Mouse (Mus musculus) spleen, adult 2 months (tissue): ENCODE measurements around the gene Adcyap1r1. TPM values are rescaled to one million over a fixed set of nuclear protein-coding genes. Genes with fewer than 3 reads are reported as not detected.

Source experiments
- DNase-seq, 2 experiments: peaks; one replicate each; pipeline versions ENCODE4 v3.0.0 to v3.0.0-alpha.2; 2012 to 2021; ENCODE audit warnings: low spot score in 2 of 2, low read depth in 1 of 2
- H3K27ac ChIP-seq: fragments of 200-500 bp; 2 replicates; pipeline ENCODE4 v1.5.1; 2012; ENCODE audit warnings: low read length, inconsistent platforms; ENCODE audit not compliant: insufficient read depth
- H3K27me3 ChIP-seq: fragments of 200-500 bp; 2 replicates; pipeline ENCODE4 v1.6.1; 2012; ENCODE audit warnings: mild to moderate bottlenecking, moderate library complexity, low read length, inconsistent platforms; ENCODE audit not compliant: control insufficient read depth, insufficient read depth
- H3K36me3 ChIP-seq: fragments of 200-500 bp; 2 replicates; pipeline ENCODE4 v1.6.1; 2012; ENCODE audit warnings: mild to moderate bottlenecking, low read length, inconsistent platforms; ENCODE audit not compliant: control insufficient read depth, insufficient read depth
- H3K4me1 ChIP-seq: fragments of 200-500 bp; 2 replicates; pipeline ENCODE4 v1.6.1; 2011; ENCODE audit warnings: inconsistent platforms; ENCODE audit not compliant: control insufficient read depth, insufficient read depth, insufficient read length
- H3K4me3 ChIP-seq: fragments of 200-500 bp; 2 replicates; pipeline ENCODE4 v1.5.1; 2011; ENCODE audit warnings: mild to moderate bottlenecking, inconsistent platforms; ENCODE audit not compliant: insufficient read depth, insufficient read length; ENCODE audit errors: extremely low read depth
- CTCF ChIP-seq: fragments of 200-500 bp; IDR thresholded peaks from 2 replicates; pipeline ENCODE4 v1.5.1; 2011; ENCODE audit warnings: mild to moderate bottlenecking, inconsistent platforms; ENCODE audit not compliant: insufficient read depth, insufficient read length, insufficient replicate concordance; ENCODE audit errors: extremely low read depth
- POLR2A ChIP-seq: fragments of 200-500 bp; IDR thresholded peaks from 2 replicates; pipeline ENCODE4 v1.6.1; 2011; ENCODE audit warnings: low read depth, low read length, inconsistent platforms
- WGBS: fragments of 180-500 bp; shearing (Covaris S2); methylation state at CpG from one replicate; pipeline ENCODE4 v1.1.7; 2018; 5-methylcytosine and 5-hydroxymethylcytosine counted together
- polyA plus RNA-seq: library from polyadenylated mRNA; depleted of rRNA; stranded (reverse); fragments of >200 nt; gene quantifications from 2 replicates; pipeline ENCODE4 v1.2.3, GENCODE M21; 2012

Adcyap1r1 gene
- polyA plus RNA-seq, 1 experiment: 0.06 TPM

DNA sequence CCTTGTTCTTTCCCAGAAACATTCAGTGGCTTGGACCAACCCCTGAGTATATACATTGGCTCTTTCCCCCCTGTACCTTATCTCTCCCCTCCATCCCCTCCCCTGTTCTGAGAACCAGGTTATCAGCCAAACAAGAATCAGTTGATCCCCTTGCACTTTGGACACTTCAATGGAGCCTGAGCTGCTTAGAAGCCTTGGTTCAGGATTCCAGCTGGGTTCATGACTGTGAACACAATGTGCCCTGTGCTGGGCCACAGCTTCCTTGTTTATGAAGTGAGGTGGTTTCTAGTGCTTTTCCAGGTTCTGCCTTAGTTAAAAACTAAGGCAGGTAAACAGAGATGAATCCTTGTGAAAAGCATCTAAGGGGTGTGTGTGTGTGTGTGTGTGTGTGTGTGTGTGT is 47.0 kb downstream of the Adcyap1r1 start:
- no peaks in the 10 kb centered on the region for H3K27me3 ChIP-seq
- no peaks in the 10 kb centered on the region for H3K4me1 ChIP-seq
- H3K36me3 ChIP-seq: no peaks in the 10 kb centered on the region
- H3K27ac ChIP-seq: no peak overlapping the region
- no peak for DNase-seq
- TF ChIP-seq CTCF (no peak), POLR2A (no peak)
- no peak overlapping the region for H3K4me3 ChIP-seq

GRCm38 (mm10) chr6:55501061-55501460 is 49.3 kb downstream of the Adcyap1r1 start:
- H3K27ac ChIP-seq: no peak overlapping the region
- no peaks in the 10 kb centered on the region for H3K27me3 ChIP-seq
- no peaks in the 10 kb centered on the region for H3K4me1 ChIP-seq
- 71% methylated on average over 6 of the region's 6 CpGs for WGBS
- no peaks in the 10 kb centered on the region for H3K36me3 ChIP-seq
- no peak for TF ChIP-seq POLR2A
- TF ChIP-seq CTCF: no peak
- no peak for DNase-seq
- H3K4me3 ChIP-seq: no peak overlapping the region

- no peak for DNase-seq
- no peaks in the 10 kb centered on the region for H3K4me1 ChIP-seq
- no peaks in the 10 kb centered on the region for H3K27me3 ChIP-seq
- H3K27ac ChIP-seq: no peak overlapping the region
- no peak for TF ChIP-seq CTCF
- no peak for TF ChIP-seq POLR2A
- WGBS: 91% methylated on average over 7 of the region's 7 CpGs
- H3K36me3 ChIP-seq: no peaks in the 10 kb centered on the region
- no peak overlapping the region for H3K4me3 ChIP-seq
Measured at GRCm38 (mm10) chr6:55502309-55502708, 50.5 kb downstream of the Adcyap1r1 start.

DNA sequence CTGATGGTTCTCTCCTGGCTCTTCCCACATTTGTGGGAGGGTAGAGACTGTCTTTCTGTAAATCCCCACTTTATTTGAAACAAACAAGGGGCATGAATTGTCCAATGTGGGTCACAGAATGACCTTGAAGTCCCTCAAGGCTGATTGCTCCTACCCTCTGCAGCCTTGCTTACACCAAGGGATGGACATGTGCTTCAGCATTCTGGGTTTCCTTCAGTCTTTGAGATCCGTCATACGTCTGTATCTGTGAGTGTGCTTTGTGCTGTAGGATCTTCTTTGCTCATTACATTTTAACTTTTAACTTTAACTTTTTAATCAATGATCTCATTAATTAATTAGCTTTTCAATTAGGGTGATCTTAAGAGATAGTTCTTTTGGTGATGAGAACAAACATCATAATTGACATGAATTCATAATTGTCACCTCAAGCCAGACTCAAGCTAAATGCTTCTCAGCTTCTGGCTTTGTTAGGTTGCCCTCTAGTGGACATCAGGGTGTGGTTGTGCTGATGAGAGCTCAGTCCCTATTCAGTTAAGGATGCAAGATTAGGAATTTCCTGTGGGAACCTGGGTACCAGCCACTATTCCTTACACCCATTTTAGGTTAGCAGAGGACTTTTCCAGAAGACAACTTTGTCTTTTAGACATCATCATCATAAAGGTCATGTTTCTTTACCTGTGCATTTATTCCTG is 53.2 kb downstream of the Adcyap1r1 start:
- no peak overlapping the region for H3K27ac ChIP-seq
- 94% methylated on average over 2 of the region's 2 CpGs for WGBS

DNA sequence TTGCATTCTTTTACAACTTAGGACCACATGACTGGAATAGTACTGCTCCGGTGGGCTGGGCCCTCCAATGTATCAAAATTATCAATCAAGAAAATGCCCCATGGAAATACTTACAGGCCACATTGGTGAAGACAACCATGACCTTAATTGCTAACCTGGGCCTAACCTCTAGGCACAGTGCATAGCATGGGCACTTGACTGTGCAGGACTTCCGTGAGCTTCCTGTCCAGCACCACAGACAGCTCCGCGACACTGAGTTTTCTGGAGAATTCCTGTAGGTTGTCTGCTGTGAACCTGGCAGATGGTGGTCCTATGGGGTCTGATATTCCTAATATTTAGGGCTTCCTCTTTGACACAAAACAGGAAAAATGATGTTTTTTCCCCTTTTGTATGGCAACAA is 54.7 kb downstream of the Adcyap1r1 start:
- 84% methylated on average over 4 of the region's 4 CpGs for WGBS
- Histone ChIP-seq H3K27me3 (no peaks in the 10 kb centered on the region), H3K4me1 (no peaks in the 10 kb centered on the region), H3K36me3 (no peaks in the 10 kb centered on the region), H3K27ac (no peak overlapping the region), H3K4me3 (no peak overlapping the region)
- no peak for DNase-seq
- TF ChIP-seq POLR2A (no peak), CTCF (no peak)

More for the DNA sequence above, 53.2 kb downstream of the Adcyap1r1 start:
- H3K4me1 ChIP-seq: no peaks in the 10 kb centered on the region
- H3K4me3 ChIP-seq: no peak overlapping the region
- no peak for DNase-seq
- TF ChIP-seq CTCF (peak; percentile 4; the same call in 1 of the 2 replicates), POLR2A (no peak)
- H3K27me3 ChIP-seq: no peaks in the 10 kb centered on the region
- no peaks in the 10 kb centered on the region for H3K36me3 ChIP-seq

DNA sequence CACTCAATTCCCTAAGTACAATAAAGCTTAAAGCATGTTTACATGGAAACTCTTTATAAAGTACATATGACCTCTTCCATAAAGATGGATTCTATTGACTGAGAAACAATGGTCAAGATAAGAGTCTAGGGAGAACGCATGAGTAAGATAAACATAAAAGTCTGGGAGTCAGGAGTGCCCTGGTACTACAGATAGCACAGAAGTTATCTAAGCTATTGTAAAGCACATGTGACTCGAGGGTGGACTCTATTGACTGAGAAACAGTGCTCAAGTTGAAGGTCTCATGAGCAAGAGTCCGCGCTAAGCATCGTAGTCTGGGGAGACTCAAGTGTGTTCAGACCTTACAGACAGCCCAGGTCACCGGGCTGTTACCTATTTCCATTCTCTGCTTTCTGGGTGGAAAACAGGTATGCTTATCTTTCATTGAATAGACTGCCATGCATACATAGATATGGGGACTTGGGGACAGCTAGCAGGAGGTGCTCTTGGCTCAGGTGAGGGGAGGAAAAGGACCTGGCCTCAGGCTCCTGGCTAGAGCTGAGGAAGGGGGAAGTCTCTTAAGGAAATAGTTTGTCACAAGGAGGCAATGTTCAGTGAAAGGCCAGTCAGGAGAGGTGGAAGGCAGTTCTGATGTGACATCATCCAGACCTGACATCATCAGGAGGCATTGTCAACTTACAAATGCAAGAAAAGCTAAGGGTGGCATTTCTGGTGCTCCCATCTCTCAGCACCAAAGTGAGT is 57.5 kb downstream of the Adcyap1r1 start:
- DNase-seq: no peak
- H3K4me1 ChIP-seq: no peaks in the 10 kb centered on the region
- no peaks in the 10 kb centered on the region for H3K36me3 ChIP-seq
- TF ChIP-seq CTCF (no peak), POLR2A (no peak)
- H3K27ac ChIP-seq: no peak overlapping the region
- H3K27me3 ChIP-seq: no peaks in the 10 kb centered on the region
- 85% methylated on average over 6 of the region's 6 CpGs for WGBS
- H3K4me3 ChIP-seq: no peak overlapping the region

- Histone ChIP-seq H3K4me1 (no peaks in the 10 kb centered on the region), H3K36me3 (no peaks in the 10 kb centered on the region), H3K4me3 (no peak overlapping the region), H3K27ac (no peak overlapping the region), H3K27me3 (no peaks in the 10 kb centered on the region)
- TF ChIP-seq POLR2A (no peak), CTCF (no peak)
- peak in 1 of 2 experiments; percentile 9 for DNase-seq
- WGBS: 46% methylated on average over 12 of the region's 12 CpGs
Measured at GRCm38 (mm10) chr6:55511212-55512065, 59.7 kb downstream of the Adcyap1r1 start.
